Mouse (Mus musculus) left cerebral cortex, postnatal 25 days (tissue): ENCODE data around the gene Sncg. TPM values are rescaled to one million over a fixed set of nuclear protein-coding genes. Genes with fewer than 3 reads are reported as not detected.

Experiments
- DNase-seq, 2 experiments: peaks; one replicate each; pipeline ENCODE4 v3.0.0; 2022; ENCODE audit warnings: low spot score in 2 of 2, mixed read lengths in 1 of 2
- intact Hi-C: fragments of 180-260 bp; cut with DNase I; formaldehyde crosslinking; loops from one replicate; pipeline ENCODE4 v1.15.1; 2025
- total RNA-seq, 2 experiments: library from RNA; stranded (reverse); gene quantifications; 2 replicates each; pipeline ENCODE4 v1.2.3; 2021

Sncg gene
- total RNA-seq, 2 experiments from 2014 or later = 2.4 to 4.4 TPM

GRCm38 (mm10) chr14:34348301-34348700, 26.3 kb downstream of the Sncg start:
- intact Hi-C loops = no loop called here
- DNase-seq = no peak

- intact Hi-C loops = no loop called here
These were observed 27.5 kb downstream of the Sncg start for GRCm38 (mm10) chr14:34347084-34347483.

GRCm38 (mm10) chr14:34345771-34346566, 28.6 kb downstream of the Sncg start:
- intact Hi-C loops = no loop called here
- DNase-seq = no peak

More at GRCm38 (mm10) chr14:34347084-34347483, 27.5 kb downstream of the Sncg start:
- no peak for DNase-seq

GRCm38 (mm10) chr14:34344361-34344760, 30.2 kb downstream of the Sncg start:
- intact Hi-C loops = no loop called here
- DNase-seq = no peak

GRCm38 (mm10) chr14:34343078-34343477, 31.5 kb downstream of the Sncg start:
- intact Hi-C loops = no loop called here
- DNase-seq = no peak

- DNase-seq = no peak
- intact Hi-C loops = no loop called here
These were observed 32.6 kb downstream of the Sncg start for GRCm38 (mm10) chr14:34341993-34342392.

GRCm38 (mm10) chr14:34339446-34339845, 35.1 kb downstream of the Sncg start:
- DNase-seq = peak in 1 of 2 experiments; percentile 35
- intact Hi-C loops = no loop called here

GRCm38 (mm10) chr14:34332476-34332875, 42.1 kb downstream of the Sncg start:
- intact Hi-C loops = no loop called here
- DNase-seq = peak; percentile 43 to 72

- intact Hi-C loops = no loop called here
- DNase-seq = peak in 1 of 2 experiments; percentile 53
These were observed 42.7 kb downstream of the Sncg start for GRCm38 (mm10) chr14:34331886-34332285.

GRCm38 (mm10) chr14:34330657-34331158, 43.9 kb downstream of the Sncg start:
- peak in 1 of 2 experiments; percentile 18 for DNase-seq
- intact Hi-C loops = no loop called here

GRCm38 (mm10) chr14:34327618-34328017, 47.0 kb downstream of the Sncg start:
- DNase-seq = no peak
- intact Hi-C loops = no loop called here

- DNase-seq = no peak
- intact Hi-C loops = no loop called here
These were observed 48.0 kb downstream of the Sncg start for GRCm38 (mm10) chr14:34326606-34327005.

GRCm38 (mm10) chr14:34323576-34324085, 51.0 kb downstream of the Sncg start:
- intact Hi-C loops = no loop called here
- no peak for DNase-seq

Other genes with a start within 250 kb of the Sncg start
- gene Npy4r, start 222.3 kb downstream of the Sncg start, total RNA-seq = not detected
- 1 to 10 TPM; 2.3 to 3.3 TPM for gene Gprin2, start 173.1 kb downstream of the Sncg start, total RNA-seq
- under 1 TPM; 0.71 to 0.96 TPM for gene Syt15, start 155.2 kb downstream of the Sncg start, total RNA-seq
- gene Shld2, start 64.3 kb downstream of the Sncg start, total RNA-seq = 10 to 100 TPM; 11.9 to 12.5 TPM
- gene Glud1, start 64.1 kb downstream of the Sncg start, total RNA-seq = 100 to 1,000 TPM; 267 to 275 TPM
- not detected for gene Fam25c, start 19.4 kb downstream of the Sncg start, total RNA-seq
- gene Mmrn2, start 676 bp upstream of the Sncg start, total RNA-seq = 1 to 10 TPM; 3.6 to 4.2 TPM
- gene Bmpr1a, start 128.6 kb upstream of the Sncg start, total RNA-seq = 10 to 100 TPM; 33.5 to 35.0 TPM
- gene 9230112D13Rik, start 148.0 kb upstream of the Sncg start, total RNA-seq = not detected
- gene Ldb3, start 213.9 kb upstream of the Sncg start, total RNA-seq = 1 to 10 TPM; 2.0 to 2.4 TPM
- gene Opn4, start 225.4 kb upstream of the Sncg start, total RNA-seq = not detected